Mouse (Mus musculus) spleen, adult 2 months (tissue): ENCODE measurements around the gene Brd9. TPM values are rescaled to one million over a fixed set of nuclear protein-coding genes. Genes with fewer than 3 reads are reported as not detected.
A peak's percentile ranks its signal among the peaks of the same experiment; 100 is the strongest.

Source experiments
- DNase-seq, 2 experiments: peaks; one replicate each; pipeline versions ENCODE4 v3.0.0 to v3.0.0-alpha.2; 2012 to 2021; ENCODE audit warnings: low spot score in 2 of 2, low read depth in 1 of 2
- H3K27ac ChIP-seq: fragments of 200-500 bp; 2 replicates; pipeline ENCODE4 v1.5.1; 2012; ENCODE audit warnings: low read length, inconsistent platforms; ENCODE audit not compliant: insufficient read depth
- H3K27me3 ChIP-seq: fragments of 200-500 bp; 2 replicates; pipeline ENCODE4 v1.6.1; 2012; ENCODE audit warnings: mild to moderate bottlenecking, moderate library complexity, low read length, inconsistent platforms; ENCODE audit not compliant: control insufficient read depth, insufficient read depth
- H3K36me3 ChIP-seq: fragments of 200-500 bp; 2 replicates; pipeline ENCODE4 v1.6.1; 2012; ENCODE audit warnings: mild to moderate bottlenecking, low read length, inconsistent platforms; ENCODE audit not compliant: control insufficient read depth, insufficient read depth
- H3K4me1 ChIP-seq: fragments of 200-500 bp; 2 replicates; pipeline ENCODE4 v1.6.1; 2011; ENCODE audit warnings: inconsistent platforms; ENCODE audit not compliant: control insufficient read depth, insufficient read depth, insufficient read length
- H3K4me3 ChIP-seq: fragments of 200-500 bp; 2 replicates; pipeline ENCODE4 v1.5.1; 2011; ENCODE audit warnings: mild to moderate bottlenecking, inconsistent platforms; ENCODE audit not compliant: insufficient read depth, insufficient read length; ENCODE audit errors: extremely low read depth
- CTCF ChIP-seq: fragments of 200-500 bp; IDR thresholded peaks from 2 replicates; pipeline ENCODE4 v1.5.1; 2011; ENCODE audit warnings: mild to moderate bottlenecking, inconsistent platforms; ENCODE audit not compliant: insufficient read depth, insufficient read length, insufficient replicate concordance; ENCODE audit errors: extremely low read depth
- POLR2A ChIP-seq: fragments of 200-500 bp; IDR thresholded peaks from 2 replicates; pipeline ENCODE4 v1.6.1; 2011; ENCODE audit warnings: low read depth, low read length, inconsistent platforms
- WGBS: fragments of 180-500 bp; shearing (Covaris S2); methylation state at CpG from one replicate; pipeline ENCODE4 v1.1.7; 2018; 5-methylcytosine and 5-hydroxymethylcytosine counted together
- polyA plus RNA-seq: library from polyadenylated mRNA; depleted of rRNA; stranded (reverse); fragments of >200 nt; gene quantifications from 2 replicates; pipeline ENCODE4 v1.2.3, GENCODE M21; 2012

The Brd9 gene
- polyA plus RNA-seq, 1 experiment = 26.6 TPM

GRCm38 (mm10) chr13:73955531-73955930 is 17.9 kb downstream of the Brd9 start:
- no peaks in the 10 kb centered on the region for H3K4me1 ChIP-seq
- no peak overlapping the region for H3K4me3 ChIP-seq
- H3K27ac ChIP-seq = no peak overlapping the region
- H3K27me3 ChIP-seq = no peaks in the 10 kb centered on the region
- DNase-seq = no peak
- TF ChIP-seq POLR2A = no peak
- TF ChIP-seq CTCF = no peak
- peaks cover 32% of the 10 kb centered on the region for H3K36me3 ChIP-seq
- WGBS = 41% methylated on average over 5 of the region's 5 CpGs

GRCm38 (mm10) chr13:73960117-73960652 is 22.6 kb downstream of the Brd9 start:
- 92% methylated on average over 10 of the region's 10 CpGs for WGBS
- Histone ChIP-seq H3K4me3 (no peak overlapping the region), H3K27ac (no peak overlapping the region), H3K27me3 (no peaks in the 10 kb centered on the region), H3K4me1 (no peaks in the 10 kb centered on the region), H3K36me3 (peaks cover 22% of the 10 kb centered on the region)
- no peak for DNase-seq
- TF ChIP-seq CTCF = no peak
- no peak for TF ChIP-seq POLR2A

DNA sequence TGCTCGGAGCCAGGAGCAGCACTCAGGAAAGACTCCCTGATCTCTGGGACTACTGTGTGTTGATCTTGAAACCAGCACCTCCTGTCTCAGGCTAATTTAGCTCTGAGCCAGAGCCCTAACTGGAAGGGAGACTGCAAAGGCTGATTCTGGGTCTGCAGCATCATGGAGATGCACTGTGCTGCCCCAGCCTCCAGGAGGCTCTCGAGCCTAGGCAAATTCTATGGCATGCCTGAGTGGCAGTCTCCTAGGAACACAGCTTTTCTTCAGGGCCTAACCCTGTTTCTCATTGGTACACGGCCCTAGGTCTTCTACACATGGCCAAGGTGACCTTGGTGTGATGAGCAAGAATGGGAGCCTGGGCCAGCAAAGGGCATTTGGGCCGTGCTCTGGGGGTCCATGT is 23.6 kb downstream of the Brd9 start:
- DNase-seq = no peak
- Histone ChIP-seq H3K4me3 (no peak overlapping the region), H3K4me1 (no peaks in the 10 kb centered on the region), H3K27ac (no peak overlapping the region), H3K36me3 (peaks cover 19% of the 10 kb centered on the region), H3K27me3 (no peaks in the 10 kb centered on the region)
- TF ChIP-seq CTCF (no peak), POLR2A (no peak)
- 91% methylated on average over 4 of the region's 4 CpGs for WGBS

- no peak for DNase-seq
- 83% methylated on average over 5 of the region's 5 CpGs for WGBS
Observed at GRCm38 (mm10) chr13:73963551-73963950, 25.9 kb downstream of the Brd9 start, which contains the start of gene Zdhhc11. Zdhhc11 (plus strand) TSS chr13:73963851.

GRCm38 (mm10) chr13:73970545-73971448 is 33.2 kb downstream of the Brd9 start:
- no peaks in the 10 kb centered on the region for H3K36me3 ChIP-seq
- 40% methylated on average over 12 of the region's 12 CpGs for WGBS
- H3K27me3 ChIP-seq = no peaks in the 10 kb centered on the region
- no peak overlapping the region for H3K4me3 ChIP-seq
- peak in 1 of 2 experiments; percentile 10 for DNase-seq
- TF ChIP-seq CTCF (peak; percentile 48; the same call in 1 of the 2 replicates), POLR2A (no peak)
- no peak overlapping the region for H3K27ac ChIP-seq
- no peaks in the 10 kb centered on the region for H3K4me1 ChIP-seq

More at GRCm38 (mm10) chr13:73963551-73963950, 25.9 kb downstream of the Brd9 start, which contains the start of gene Zdhhc11:
- TF ChIP-seq CTCF (no peak), POLR2A (no peak)
- Histone ChIP-seq H3K36me3 (peaks cover 9% of the 10 kb centered on the region; the same call in 1 of the 2 replicates), H3K4me1 (no peaks in the 10 kb centered on the region), H3K27ac (no peak within 1 kb of the TSS), H3K27me3 (no peaks in the 10 kb centered on the region), H3K4me3 (no peak within 1 kb of the TSS)

GRCm38 (mm10) chr13:73974523-73974922 is 36.9 kb downstream of the Brd9 start:
- TF ChIP-seq CTCF = no peak
- TF ChIP-seq POLR2A = no peak
- Histone ChIP-seq H3K27me3 (no peaks in the 10 kb centered on the region), H3K27ac (no peak overlapping the region), H3K36me3 (no peaks in the 10 kb centered on the region), H3K4me3 (no peak overlapping the region), H3K4me1 (no peaks in the 10 kb centered on the region)
- 86% methylated on average over 3 of the region's 3 CpGs for WGBS
- DNase-seq = no peak

DNA sequence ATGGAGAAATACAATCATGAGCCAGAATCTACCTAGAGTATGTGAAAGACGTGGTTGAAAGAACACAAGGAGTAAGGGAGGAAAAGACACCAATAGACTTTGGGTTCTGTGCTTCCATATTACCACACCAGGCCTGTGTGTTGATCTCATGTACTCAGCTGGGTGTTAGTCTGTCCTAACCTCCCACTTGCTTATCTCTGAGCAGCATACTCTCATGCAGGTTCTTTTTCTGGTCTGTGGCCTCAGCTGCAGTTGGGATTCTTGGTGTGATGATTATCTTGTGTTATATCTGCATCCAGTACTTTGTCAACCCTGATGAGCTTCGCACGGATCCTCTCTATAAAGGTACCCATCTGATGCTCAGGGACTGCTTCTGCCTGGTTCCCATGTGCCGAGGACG is 39.3 kb downstream of the Brd9 start:
- no peak overlapping the region for H3K4me3 ChIP-seq
- H3K27ac ChIP-seq = no peak overlapping the region
- TF ChIP-seq CTCF = no peak
- TF ChIP-seq POLR2A = no peak
- H3K4me1 ChIP-seq = no peaks in the 10 kb centered on the region
- DNase-seq = no peak
- 87% methylated on average over 5 of the region's 5 CpGs for WGBS
- no peaks in the 10 kb centered on the region for H3K36me3 ChIP-seq
- no peaks in the 10 kb centered on the region for H3K27me3 ChIP-seq
